Mouse (Mus musculus) ES-E14 (cell line): Measurements from ENCODE around the gene Plch2. TPM values are rescaled to one million over a fixed set of nuclear protein-coding genes. Genes with fewer than 3 reads are reported as not detected.

Experiments used
- DNase-seq: peaks from one replicate; pipeline ENCODE4 v3.0.0-alpha.2; 2013; ENCODE audit warnings: low read depth, low spot score
- H3K27ac ChIP-seq: 2 replicates; pipeline ENCODE4 v1.5.1; 2012; ENCODE audit warnings: low read depth, mild to moderate bottlenecking, low read length, moderate library complexity, mixed read lengths; ENCODE audit not compliant: poor library complexity, insufficient read depth, severe bottlenecking
- H3K36me3 ChIP-seq: 2 replicates; pipeline ENCODE4 v1.6.1; 2012; ENCODE audit warnings: mild to moderate bottlenecking, low read length, moderate library complexity, mixed read lengths; ENCODE audit not compliant: control insufficient read depth, poor library complexity, insufficient read depth, severe bottlenecking
- H3K4me1 ChIP-seq, 2 experiments: fragments of 150-350 bp in 1 of 2; sonication (generic) in 1 of 2; 2 replicates each; pipeline ENCODE4 v1.6.1; 2012; ENCODE audit warnings: low read length in 2 of 2, mild to moderate bottlenecking in 1 of 2, mixed read lengths in 1 of 2; ENCODE audit not compliant: control insufficient read depth in 2 of 2, insufficient read depth in 2 of 2, poor library complexity in 1 of 2
- H3K4me3 ChIP-seq, 2 experiments: fragments of 150-350 bp in 1 of 2; sonication (generic) in 1 of 2; 2 replicates each; pipeline ENCODE4 v1.5.1; 2012; ENCODE audit warnings: low read length in 2 of 2, low read depth in 1 of 2, mild to moderate bottlenecking in 1 of 2, mixed read lengths in 1 of 2; ENCODE audit not compliant: insufficient read depth in 1 of 2, poor library complexity in 1 of 2, severe bottlenecking in 1 of 2
- H3K9ac ChIP-seq: 2 replicates; pipeline ENCODE4 v1.6.1; 2012; ENCODE audit warnings: low read depth, mild to moderate bottlenecking, low read length, mixed read lengths; ENCODE audit not compliant: poor library complexity, insufficient read depth, severe bottlenecking
- H3K9me3 ChIP-seq: fragments of 150-350 bp; sonication (generic); 2 replicates; pipeline ENCODE4 v1.6.1; 2012; ENCODE audit warnings: low read depth, mild to moderate bottlenecking, low read length; ENCODE audit not compliant: control insufficient read depth, insufficient read depth
- CHD2 ChIP-seq: IDR thresholded peaks from 2 replicates; pipeline ENCODE4 v1.6.1; 2014; ENCODE audit warnings: mild to moderate bottlenecking, low read depth, low read length, inconsistent platforms
- HCFC1 ChIP-seq: IDR thresholded peaks from 2 replicates; pipeline ENCODE4 v1.6.1; 2012; ENCODE audit warnings: low read length, inconsistent platforms, borderline replicate concordance; ENCODE audit not compliant: insufficient read depth
- MAFK ChIP-seq: IDR thresholded peaks from 2 replicates; pipeline ENCODE4 v1.6.1; 2014; ENCODE audit warnings: mild to moderate bottlenecking, low read depth, low read length, inconsistent platforms; ENCODE audit not compliant: insufficient read depth
- ZC3H11A ChIP-seq: IDR thresholded peaks from 2 replicates; pipeline ENCODE4 v1.6.1; 2012; ENCODE audit warnings: low read depth, mild to moderate bottlenecking, inconsistent platforms, low read length, borderline replicate concordance
- ZNF384 ChIP-seq: IDR thresholded peaks from 2 replicates; pipeline ENCODE4 v1.6.1; 2012; ENCODE audit warnings: low read depth, low read length, inconsistent platforms
- in situ Hi-C, 2 experiments: fragments of 600-800 bp; cut with MboI; formaldehyde crosslinking; loops; one replicate each; pipeline ENCODE4 v1.15.1; 2025; ENCODE audit warnings: low sequenced_read_pairs in 2 of 2, inconsistent platforms in 1 of 2; ENCODE audit not compliant: unreplicated experiment in 2 of 2
- total RNA-seq: library from RNA; depleted of rRNA; stranded (reverse); fragments of 300-350 nt; gene quantifications from 2 replicates; pipeline ENCODE4 v1.2.3, GENCODE M21; 2012

Plch2 gene
- total RNA-seq, 1 experiment, result 0.94 TPM

GRCm38 (mm10) chr4:154956604-154957003 lies 100.0 kb downstream of the Plch2 start:
- Histone ChIP-seq H3K27ac (no peak overlapping the region), H3K9ac (no peak overlapping the region), H3K9me3 (no peaks in the 10 kb centered on the region), H3K36me3 (no peaks in the 10 kb centered on the region), H3K4me3 (no peak overlapping the region), H3K4me1 (peaks cover 2 to 16% of the 10 kb centered on the region in 2 experiments; a peak in 2 of 4 replicates)
- TF ChIP-seq CHD2 (no peak), ZC3H11A (no peak), MAFK (no peak), HCFC1 (no peak)
- no peak for DNase-seq
- in situ Hi-C loops, result no loop called here

GRCm38 (mm10) chr4:154952461-154953241 lies 103.9 kb downstream of the Plch2 start:
- Histone ChIP-seq H3K27ac (no peak overlapping the region), H3K4me1 (peaks cover 2 to 11% of the 10 kb centered on the region in 2 experiments; a peak in 2 of 4 replicates), H3K9me3 (no peaks in the 10 kb centered on the region), H3K36me3 (no peaks in the 10 kb centered on the region), H3K9ac (no peak overlapping the region), H3K4me3 (peak overlapping the region in 1 of 2 experiments; percentile 13; a peak in 2 of 4 replicates)
- no peak for DNase-seq
- in situ Hi-C loops, result no loop called here
- TF ChIP-seq MAFK, result no peak
- no peak for TF ChIP-seq ZNF384
- TF ChIP-seq ZC3H11A, result no peak
- TF ChIP-seq CHD2, result no peak
- no peak for TF ChIP-seq HCFC1

GRCm38 (mm10) chr4:154949589-154949982 lies 107.0 kb downstream of the Plch2 start:
- H3K36me3 ChIP-seq, result no peaks in the 10 kb centered on the region
- TF ChIP-seq ZC3H11A (no peak), CHD2 (no peak), ZNF384 (no peak), MAFK (no peak), HCFC1 (no peak)
- DNase-seq, result no peak
- H3K9ac ChIP-seq, result no peak overlapping the region
- H3K9me3 ChIP-seq, result no peaks in the 10 kb centered on the region
- in situ Hi-C loops, result no loop called here
- H3K4me3 ChIP-seq, result no peak overlapping the region
- no peak overlapping the region for H3K27ac ChIP-seq
- peaks cover 2 to 10% of the 10 kb centered on the region in 2 experiments; a peak in 2 of 4 replicates for H3K4me1 ChIP-seq

GRCm38 (mm10) chr4:154948940-154949588 lies 107.5 kb downstream of the Plch2 start:
- Histone ChIP-seq H3K9ac (no peak overlapping the region), H3K9me3 (no peaks in the 10 kb centered on the region), H3K36me3 (no peaks in the 10 kb centered on the region), H3K4me3 (no peak overlapping the region), H3K4me1 (peaks cover 2 to 11% of the 10 kb centered on the region in 2 experiments; a peak in 2 of 4 replicates), H3K27ac (no peak overlapping the region)
- in situ Hi-C loops, result no loop called here
- no peak for DNase-seq
- TF ChIP-seq MAFK, result no peak
- no peak for TF ChIP-seq CHD2
